Mouse (Mus musculus) stomach, embryonic 14.5 days (tissue): ENCODE measurements around the gene Inpp5d. TPM values are rescaled to one million over a fixed set of nuclear protein-coding genes. Genes with fewer than 3 reads are reported as not detected.

ENCODE experiments used
- ATAC-seq: fragments of 200-750 bp; cut with Nextera tagmentation; 2 replicates; pipeline ENCODE4 v1.8.0; 2017; ENCODE audit warnings: low read depth, moderate TSS enrichment; ENCODE audit not compliant: insufficient number of reproducible peaks, insufficient read depth, low FRiP score
- H3K27ac ChIP-seq: fragments of 300-500 bp; sonication (generic); 2 replicates; pipeline ENCODE4 v1.5.1; 2014; ENCODE audit warnings: mild to moderate bottlenecking, low read length, moderate library complexity, mixed read lengths
- H3K27me3 ChIP-seq: fragments of 300-500 bp; sonication (generic); 2 replicates; pipeline ENCODE4 v1.6.1; 2014; ENCODE audit warnings: low read length, control low read depth, mixed read lengths; ENCODE audit not compliant: control insufficient read depth, insufficient read depth
- H3K36me3 ChIP-seq: fragments of 300-500 bp; sonication (generic); 2 replicates; pipeline ENCODE4 v1.6.1; 2014; ENCODE audit warnings: mild to moderate bottlenecking, control low read depth, low read length, moderate library complexity, mixed read lengths; ENCODE audit not compliant: control insufficient read depth, insufficient read depth
- H3K4me1 ChIP-seq: fragments of 300-500 bp; sonication (generic); 2 replicates; pipeline ENCODE4 v1.6.1; 2014; ENCODE audit warnings: low read length, control low read depth, mixed read lengths; ENCODE audit not compliant: control insufficient read depth, insufficient read depth
- H3K4me2 ChIP-seq: fragments of 300-500 bp; sonication (generic); replicated peaks from 2 replicates; pipeline ENCODE4 v1.6.1; 2014; ENCODE audit warnings: low read depth, low read length, control low read depth
- H3K4me3 ChIP-seq: fragments of 300-500 bp; sonication (generic); 2 replicates; pipeline ENCODE4 v1.5.1; 2014; ENCODE audit warnings: low read depth, low read length, control low read depth
- H3K9ac ChIP-seq: fragments of 300-500 bp; sonication (generic); replicated peaks from 2 replicates; pipeline ENCODE4 v1.6.1; 2014; ENCODE audit warnings: low read depth, mild to moderate bottlenecking, control low read depth, low read length, moderate library complexity, mixed read lengths
- H3K9me3 ChIP-seq: fragments of 300-500 bp; sonication (generic); 2 replicates; pipeline ENCODE4 v1.6.1; 2016; ENCODE audit warnings: low read depth, low read length, control low read depth; ENCODE audit not compliant: control insufficient read depth
- WGBS: fragments of 180-500 bp; shearing (Covaris S2); extraction: QIAGEN DNeasy Blood & Tissue Kit; methylation state at CpG from one replicate; pipeline ENCODE4 v1.1.7; 2014; 5-methylcytosine and 5-hydroxymethylcytosine counted together
- polyA plus RNA-seq: library from polyadenylated mRNA; unstranded; fragments of >200 nt; fragmentation: Nextera tagmentation; extraction: Ambion mirVana; gene quantifications from 2 replicates; pipeline ENCODE4 v1.2.1, GENCODE M21; 2014

Gene Inpp5d
- polyA plus RNA-seq, 1 experiment from 2014 or later, result 5.3 TPM

GRCm38 (mm10) chr1:87687009-87687408 lies 66.9 kb downstream of the Inpp5d start:
- H3K27me3 ChIP-seq, result no peaks in the 10 kb centered on the region
- no peak overlapping the region for H3K27ac ChIP-seq
- no peaks in the 10 kb centered on the region for H3K36me3 ChIP-seq
- no peak overlapping the region for H3K9ac ChIP-seq
- H3K4me2 ChIP-seq, result no peak overlapping the region
- ATAC-seq, result no peak
- no peak overlapping the region for H3K4me3 ChIP-seq
- H3K4me1 ChIP-seq, result no peaks in the 10 kb centered on the region
- H3K9me3 ChIP-seq, result no peaks in the 10 kb centered on the region
- WGBS, result 10% methylated on average over 1 of the region's 1 CpGs

GRCm38 (mm10) chr1:87689661-87690341 lies 69.7 kb downstream of the Inpp5d start:
- ATAC-seq, result no peak
- WGBS, result 100% methylated on average over 1 of the region's 1 CpGs
- Histone ChIP-seq H3K9ac (no peak overlapping the region), H3K36me3 (no peaks in the 10 kb centered on the region), H3K9me3 (no peaks in the 10 kb centered on the region), H3K4me2 (no peak overlapping the region), H3K27me3 (no peaks in the 10 kb centered on the region), H3K27ac (no peak overlapping the region), H3K4me1 (no peaks in the 10 kb centered on the region), H3K4me3 (no peak overlapping the region)

- H3K4me2 ChIP-seq, result no peak overlapping the region
- no peak for ATAC-seq
- 69% methylated on average over 5 of the region's 5 CpGs for WGBS
These were observed 76.2 kb downstream of the Inpp5d start for GRCm38 (mm10) chr1:87696358-87696757.

GRCm38 (mm10) chr1:87698010-87698409 lies 77.9 kb downstream of the Inpp5d start:
- H3K4me1 ChIP-seq, result no peaks in the 10 kb centered on the region
- ATAC-seq, result no peak
- WGBS, result 87% methylated on average over 6 of the region's 6 CpGs

More at GRCm38 (mm10) chr1:87696358-87696757, 76.2 kb downstream of the Inpp5d start:
- no peak overlapping the region for H3K27ac ChIP-seq
- no peak overlapping the region for H3K4me3 ChIP-seq
- H3K9me3 ChIP-seq, result no peaks in the 10 kb centered on the region
- H3K27me3 ChIP-seq, result no peaks in the 10 kb centered on the region
- no peaks in the 10 kb centered on the region for H3K4me1 ChIP-seq
- H3K9ac ChIP-seq, result no peak overlapping the region
- H3K36me3 ChIP-seq, result no peaks in the 10 kb centered on the region

GRCm38 (mm10) chr1:87699890-87700448 lies 79.9 kb downstream of the Inpp5d start:
- no peak for ATAC-seq
- Histone ChIP-seq H3K9ac (no peak overlapping the region), H3K27ac (no peak overlapping the region), H3K4me3 (no peak overlapping the region), H3K4me2 (no peak overlapping the region), H3K9me3 (no peaks in the 10 kb centered on the region), H3K4me1 (no peaks in the 10 kb centered on the region), H3K36me3 (no peaks in the 10 kb centered on the region), H3K27me3 (no peaks in the 10 kb centered on the region)
- WGBS, result 79% methylated on average over 5 of the region's 5 CpGs

More at GRCm38 (mm10) chr1:87698010-87698409, 77.9 kb downstream of the Inpp5d start:
- no peak overlapping the region for H3K4me2 ChIP-seq
- H3K9ac ChIP-seq, result no peak overlapping the region
- H3K27me3 ChIP-seq, result no peaks in the 10 kb centered on the region
- no peak overlapping the region for H3K27ac ChIP-seq
- no peaks in the 10 kb centered on the region for H3K9me3 ChIP-seq
- no peak overlapping the region for H3K4me3 ChIP-seq
- no peaks in the 10 kb centered on the region for H3K36me3 ChIP-seq

GRCm38 (mm10) chr1:87704230-87704629 lies 84.1 kb downstream of the Inpp5d start:
- WGBS, result 71% methylated on average over 2 of the region's 2 CpGs
- Histone ChIP-seq H3K36me3 (no peaks in the 10 kb centered on the region), H3K4me1 (no peaks in the 10 kb centered on the region), H3K27me3 (no peaks in the 10 kb centered on the region), H3K4me3 (no peak overlapping the region), H3K4me2 (no peak overlapping the region), H3K9me3 (no peaks in the 10 kb centered on the region), H3K27ac (no peak overlapping the region), H3K9ac (no peak overlapping the region)
- no peak for ATAC-seq

GRCm38 (mm10) chr1:87706361-87706760 lies 86.2 kb downstream of the Inpp5d start:
- WGBS, result 85% methylated on average over 3 of the region's 3 CpGs
- Histone ChIP-seq H3K27me3 (no peaks in the 10 kb centered on the region), H3K9ac (no peak overlapping the region), H3K4me3 (no peak overlapping the region), H3K4me2 (no peak overlapping the region), H3K36me3 (no peaks in the 10 kb centered on the region), H3K4me1 (no peaks in the 10 kb centered on the region), H3K27ac (no peak overlapping the region), H3K9me3 (no peaks in the 10 kb centered on the region)
- ATAC-seq, result no peak

GRCm38 (mm10) chr1:87709020-87709419 lies 88.9 kb downstream of the Inpp5d start:
- no peaks in the 10 kb centered on the region for H3K4me1 ChIP-seq
- WGBS, result 72% methylated on average over 6 of the region's 6 CpGs
- no peak overlapping the region for H3K4me2 ChIP-seq
- no peaks in the 10 kb centered on the region for H3K27me3 ChIP-seq
- H3K27ac ChIP-seq, result no peak overlapping the region
- H3K9me3 ChIP-seq, result no peaks in the 10 kb centered on the region
- no peak overlapping the region for H3K9ac ChIP-seq
- ATAC-seq, result no peak
- H3K36me3 ChIP-seq, result no peaks in the 10 kb centered on the region
- H3K4me3 ChIP-seq, result no peak overlapping the region
